Mouse (Mus musculus) cerebellum, postnatal 4 days (tissue): ENCODE measurements at regions not wholly inside any gene's neighbourhood (a gene's known extent, or its start where the extent isn't known, plus 50 kb on each side); places are given as distances from the start of the nearest gene placed in this dataset.
"Not testable (repeated sequence)": the region's sequence is repeated elsewhere in the genome, so short reads cannot be mapped to it uniquely, and the experiment has no call there.

Source experiments
- DNase-seq, 2 experiments: peaks; one replicate each; pipeline ENCODE4 v3.0.0; 2022; ENCODE audit warnings: low spot score in 2 of 2, mixed read lengths in 1 of 2

GRCm38 (mm10) chr17:4546579-4546978 is 447.6 kb upstream of the Arid1b start:
- DNase-seq: no peak

GRCm38 (mm10) chr17:4553026-4553425 is 441.1 kb upstream of the Arid1b start:
- DNase-seq: not testable (repeated sequence)

DNA sequence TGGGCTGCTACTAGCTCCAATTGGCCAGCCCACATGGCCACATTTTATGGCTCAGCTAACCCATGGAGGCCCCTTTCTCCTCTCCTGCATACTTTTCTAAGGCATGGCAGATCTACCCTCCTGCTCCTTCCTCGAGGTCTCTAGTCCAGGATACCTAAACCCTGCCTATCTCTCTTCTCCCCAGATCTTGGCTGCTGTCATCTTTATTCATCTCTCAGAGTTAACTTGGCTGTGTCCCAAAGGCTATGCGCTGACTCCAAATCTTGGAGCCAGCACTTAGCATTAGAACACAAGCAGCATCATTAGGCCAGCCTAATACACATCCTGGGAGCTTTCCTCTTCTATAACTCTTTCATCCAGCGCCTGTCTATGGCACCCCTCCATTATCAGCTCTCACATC is 430.5 kb upstream of the Arid1b start:
- DNase-seq: no peak

DNA sequence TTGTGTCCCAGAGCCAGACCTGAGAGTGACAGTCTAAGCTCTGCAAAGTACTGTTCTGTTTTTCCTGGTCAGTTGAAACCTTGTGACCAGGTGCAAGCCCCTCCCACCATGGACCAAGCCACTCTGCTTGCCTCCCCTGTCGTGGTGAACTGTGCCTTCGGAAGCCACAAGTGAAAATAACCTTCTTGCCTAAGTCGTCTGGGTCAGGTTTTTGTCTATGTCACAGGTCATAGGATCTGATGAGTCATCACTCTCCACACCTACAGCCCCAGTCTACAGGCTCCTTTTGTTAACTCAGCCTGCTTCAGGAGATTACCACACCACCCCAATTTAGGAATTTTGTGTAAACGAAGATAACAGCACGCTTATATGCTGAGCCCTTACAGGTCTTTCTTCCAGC is 417.2 kb upstream of the Arid1b start:
- no peak for DNase-seq

DNA sequence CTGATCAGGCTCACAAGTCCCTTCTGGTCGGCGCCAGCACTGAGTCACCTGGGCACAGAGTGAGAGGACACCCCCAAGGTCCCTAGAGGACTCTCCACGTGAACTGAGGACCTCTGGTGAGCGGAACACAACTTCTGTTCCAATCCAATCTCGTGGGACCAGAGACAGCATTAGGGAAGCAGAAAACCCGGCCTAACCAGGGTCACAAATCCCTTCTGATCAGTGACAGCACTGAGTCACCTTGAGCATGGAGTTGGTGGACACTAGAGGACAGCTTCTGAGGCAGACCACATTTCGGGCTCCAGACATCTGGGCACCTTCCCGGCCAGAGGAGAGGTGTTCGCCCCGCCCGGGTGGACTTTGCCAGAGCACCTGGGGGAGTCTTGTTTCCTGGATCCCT is 412.3 kb upstream of the Arid1b start:
- DNase-seq: no peak

DNA sequence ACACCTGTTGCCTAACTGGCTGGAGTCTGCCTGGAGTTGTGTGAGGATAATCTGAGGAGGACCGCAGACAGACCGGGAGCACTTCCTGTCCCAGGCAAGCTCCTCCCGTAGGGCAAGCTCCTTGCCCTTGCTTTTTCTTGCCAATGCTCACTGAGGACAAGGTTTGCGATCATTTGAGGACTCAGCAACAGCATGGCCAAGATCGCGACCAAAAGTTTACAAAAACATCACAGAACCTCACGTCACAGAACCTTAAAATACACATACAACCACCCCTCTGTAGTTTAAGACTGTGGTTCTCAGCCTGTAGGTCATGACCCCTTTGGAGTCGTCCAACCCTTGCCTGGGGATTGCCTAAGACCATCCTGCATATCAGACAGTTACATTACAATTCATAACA is 383.7 kb upstream of the Arid1b start:
- DNase-seq: no peak

DNA sequence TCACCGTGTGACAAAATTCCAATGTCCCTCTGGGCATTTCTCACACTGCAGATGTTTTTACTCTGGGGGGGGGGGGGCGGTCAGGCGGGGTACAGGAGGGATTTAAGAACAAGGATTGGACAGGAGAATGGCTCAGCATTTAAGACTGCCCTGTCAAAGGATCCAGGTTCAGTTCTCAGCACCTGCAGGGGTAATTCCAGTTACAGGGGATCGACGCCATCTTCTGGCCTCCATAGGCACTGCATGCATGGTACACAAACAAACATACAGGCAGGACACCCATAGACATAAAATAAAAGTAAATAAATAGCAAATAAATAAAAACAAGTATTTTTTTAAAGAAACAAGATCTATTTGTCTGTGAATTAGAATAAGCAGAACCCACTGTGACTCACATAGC is 383.1 kb upstream of the Arid1b start:
- DNase-seq: no peak

GRCm38 (mm10) chr17:4611711-4612110 is 382.4 kb upstream of the Arid1b start:
- no peak for DNase-seq

- no peak for DNase-seq
Measured at GRCm38 (mm10) chr17:4612136-4612535, 382.0 kb upstream of the Arid1b start.

GRCm38 (mm10) chr17:4612741-4613140 is 381.4 kb upstream of the Arid1b start:
- no peak for DNase-seq

GRCm38 (mm10) chr17:4620361-4620760 is 373.8 kb upstream of the Arid1b start:
- no peak for DNase-seq

- DNase-seq: not testable (repeated sequence)
Measured at GRCm38 (mm10) chr17:4626126-4626525, 368.0 kb upstream of the Arid1b start.

DNA sequence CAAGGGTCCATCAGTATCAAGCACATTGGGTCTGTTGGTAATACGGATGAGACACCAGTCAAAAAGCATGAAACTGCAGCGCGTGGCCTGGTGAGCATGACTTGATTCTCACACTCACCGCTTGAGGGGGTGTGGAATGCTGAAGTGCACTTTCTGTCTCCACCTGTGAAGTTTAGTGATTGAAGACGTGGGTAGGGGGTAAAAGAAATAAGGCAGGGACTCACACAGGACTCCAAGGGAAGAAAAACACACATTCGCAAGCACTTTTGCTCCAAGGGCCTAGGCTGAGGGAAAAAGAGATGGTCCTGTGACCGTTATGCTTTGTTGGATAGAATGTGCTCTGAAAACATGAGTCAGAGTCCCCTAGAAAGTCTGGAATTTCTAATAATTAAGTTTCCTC is 366.6 kb upstream of the Arid1b start:
- no peak for DNase-seq

DNA sequence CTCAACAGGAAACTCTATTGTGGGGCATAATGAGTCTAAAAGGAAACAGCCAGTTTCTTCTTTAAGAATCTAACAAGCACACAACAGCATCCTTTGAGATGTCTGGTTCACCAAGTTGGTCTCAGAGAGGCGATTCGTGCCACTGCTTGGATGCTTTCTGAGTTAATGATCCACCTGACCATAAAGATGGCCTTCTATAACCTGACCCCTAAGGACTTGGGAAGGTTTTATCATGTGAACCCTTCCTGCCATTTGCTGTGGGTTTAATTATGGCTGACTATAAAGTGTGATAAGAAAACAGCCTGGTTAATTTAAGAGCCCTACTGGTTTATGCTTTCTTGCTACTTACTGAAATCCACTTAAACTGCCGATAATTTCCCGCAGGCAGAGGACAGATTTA is 363.0 kb upstream of the Arid1b start:
- DNase-seq: no peak

GRCm38 (mm10) chr17:4632506-4632905 is 361.6 kb upstream of the Arid1b start:
- no peak for DNase-seq

DNA sequence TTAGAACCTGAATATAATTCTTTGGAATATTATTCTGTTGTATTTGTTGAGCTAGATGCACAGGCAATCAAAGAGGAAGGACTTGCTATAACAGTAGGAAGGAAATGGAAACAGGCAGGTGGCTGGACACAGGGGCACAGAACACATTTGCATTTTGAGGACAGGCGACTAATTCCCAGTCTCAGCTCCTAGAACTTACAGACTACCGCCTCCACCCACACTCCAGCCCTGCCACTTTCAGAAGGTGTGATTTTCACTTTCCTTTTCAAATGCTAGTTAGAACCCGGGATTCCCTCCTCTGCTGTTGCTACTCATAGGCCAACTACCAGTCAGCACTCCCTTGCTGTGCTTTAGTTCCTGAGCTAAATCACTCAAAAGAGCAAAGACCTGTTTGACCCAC is 360.4 kb upstream of the Arid1b start:
- no peak for DNase-seq

DNA sequence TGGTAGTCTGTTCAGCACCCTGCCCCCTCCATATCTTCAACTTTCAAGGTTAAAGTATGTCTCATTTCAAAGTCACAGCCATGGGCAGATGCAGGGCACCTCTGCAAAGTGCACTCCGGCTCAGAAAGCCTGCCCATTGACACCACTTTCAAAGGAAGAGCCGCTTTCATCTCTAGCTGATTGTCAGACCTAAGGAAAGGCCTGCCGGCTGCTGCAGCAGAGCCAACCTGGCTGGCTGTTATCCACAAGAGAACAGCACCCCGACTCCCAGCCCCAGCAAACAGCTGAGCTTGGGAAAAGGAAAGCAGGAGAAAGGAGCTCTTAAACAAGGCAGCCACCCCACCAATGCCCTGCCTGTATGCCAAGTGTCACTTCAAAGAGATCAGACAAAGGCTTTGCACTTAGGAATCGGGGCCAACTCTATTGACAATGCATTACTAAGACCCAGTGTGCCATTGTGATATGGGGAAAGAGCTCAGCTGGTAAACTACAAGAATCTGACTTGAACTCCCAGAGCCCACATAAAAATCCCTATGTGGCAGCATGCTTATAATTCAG is 357.3 kb upstream of the Arid1b start:
- DNase-seq: no peak

GRCm38 (mm10) chr17:4639531-4639930 is 354.6 kb upstream of the Arid1b start:
- no peak for DNase-seq

- no peak for DNase-seq
Measured at GRCm38 (mm10) chr17:4640555-4640954, 353.6 kb upstream of the Arid1b start.

- DNase-seq: no peak
Measured at GRCm38 (mm10) chr17:4641166-4641565, 353.0 kb upstream of the Arid1b start.

- DNase-seq: no peak
Measured at GRCm38 (mm10) chr17:4642046-4642445, 352.1 kb upstream of the Arid1b start.

DNA sequence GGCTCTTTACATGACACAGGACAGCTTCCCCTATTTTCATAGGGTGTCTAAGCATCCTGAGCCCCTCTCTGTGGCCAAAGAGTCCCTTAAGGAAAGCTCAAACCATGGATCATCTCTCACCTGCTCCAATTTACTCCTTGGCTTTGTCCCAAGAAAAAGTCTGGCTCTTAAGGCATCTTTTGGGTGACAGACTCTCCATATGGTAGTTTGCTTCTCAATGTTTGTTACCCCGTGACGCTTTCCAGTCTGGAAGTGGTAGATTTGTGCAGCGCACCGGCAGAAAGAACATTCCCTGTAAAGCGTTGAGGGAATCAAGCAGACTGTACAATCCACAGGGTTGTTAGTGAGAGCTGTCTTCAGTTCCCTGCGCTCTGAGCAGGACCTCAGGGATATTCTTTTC is 350.8 kb upstream of the Arid1b start:
- DNase-seq: no peak

DNA sequence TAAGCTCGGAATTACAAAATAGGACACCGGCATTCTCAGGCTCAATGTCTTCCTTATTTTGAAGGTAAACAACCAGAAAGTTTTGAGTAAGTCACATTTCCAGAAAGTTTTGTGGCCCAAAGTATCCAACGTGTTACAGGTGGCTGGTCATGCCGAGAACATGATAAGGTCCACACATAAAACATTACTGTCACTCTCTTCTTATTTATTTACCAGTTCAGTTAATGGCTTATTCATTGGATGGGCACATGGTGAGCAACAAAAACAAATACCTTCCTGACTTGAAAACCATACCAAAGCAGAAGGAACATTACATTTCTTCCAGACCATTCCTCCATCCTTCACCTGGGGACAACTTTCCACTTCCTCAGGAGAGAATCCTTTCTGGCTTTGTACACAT is 345.5 kb upstream of the Arid1b start:
- DNase-seq: no peak

DNA sequence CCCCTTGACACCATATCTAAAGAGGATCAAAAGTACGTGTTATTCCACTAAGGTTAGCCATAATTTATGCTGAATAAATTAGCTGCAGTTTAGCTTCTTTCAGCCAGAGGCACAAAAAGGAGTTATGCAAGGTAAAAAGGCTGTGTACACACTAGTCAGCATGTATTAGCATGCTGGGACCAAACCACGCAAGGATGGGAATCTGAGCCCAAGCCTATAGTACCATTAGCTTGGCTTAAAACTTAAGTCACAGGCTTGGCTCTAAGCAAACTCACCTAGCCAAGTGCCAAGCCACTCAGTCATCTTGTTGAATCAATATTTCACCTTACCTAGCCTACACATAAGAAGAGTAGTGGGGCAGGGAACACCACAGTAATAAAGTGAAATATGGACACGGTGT is 339.9 kb upstream of the Arid1b start:
- DNase-seq: no peak

- DNase-seq: no peak
Measured at GRCm38 (mm10) chr17:4661996-4662395, 332.1 kb upstream of the Arid1b start.
